Mouse (Mus musculus) E14TG2a.4 (cell line): ENCODE results near the gene Ofcc1.
A peak's percentile ranks its signal among the peaks of the same experiment; 100 is the strongest.

Experiments
- CTCF ChIP-seq: conservative IDR thresholded peaks from 2 replicates; pipeline ENCODE4 v1.5.1; 2014; ENCODE audit warnings: low read length
- POU5F1 ChIP-seq: IDR thresholded peaks from 2 replicates; pipeline ENCODE4 v1.6.1; 2014; ENCODE audit warnings: low read length, borderline replicate concordance

GRCm38 (mm10) chr13:40258757-40259156, 102.5 kb downstream of the Ofcc1 start:
- no peak for TF ChIP-seq CTCF
- peak; percentile 48; the same call in 1 of the 2 replicates for TF ChIP-seq POU5F1
